Mouse (Mus musculus): ENCODE results near the gene Pard3. TPM values are rescaled to one million over a fixed set of nuclear protein-coding genes. Genes with fewer than 3 reads are reported as not detected.

Gene Pard3
- polyA plus RNA-seq, 1 experiment from 2014 or later = 16.5 TPM

DNA sequence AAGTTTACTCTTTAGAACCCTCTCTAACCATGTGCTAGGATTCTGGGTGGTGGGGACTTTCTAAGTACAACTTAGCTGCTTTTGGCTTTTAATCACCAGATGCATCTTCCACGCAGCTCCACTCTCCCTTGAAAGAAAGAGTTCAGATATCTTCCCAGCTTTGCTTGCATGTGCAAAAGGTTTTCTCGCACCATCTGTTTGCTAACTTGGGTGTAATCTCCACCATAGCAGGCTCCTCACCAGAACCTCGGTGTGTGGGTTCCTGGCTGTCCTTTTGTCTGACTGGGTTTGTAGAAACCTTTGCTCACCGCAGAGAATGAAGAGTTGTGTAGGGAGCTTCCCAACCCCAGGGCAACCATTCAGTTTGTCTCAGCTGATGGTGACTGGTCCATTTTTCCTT is 462.0 kb downstream of the Pard3 start:
- H3K9ac ChIP-seq (ENCODE audit: low read length) = no peak overlapping the region
- H3K36me3 ChIP-seq (ENCODE audit: control insufficient read depth, insufficient read depth, low read length) = no peaks in the 10 kb centered on the region
- WGBS = 75% methylated on average over 4 of the region's 4 CpGs
- no peak for ATAC-seq
- H3K27me3 ChIP-seq (replicated peaks; ENCODE audit: control insufficient read depth, insufficient read depth, low read length) = no peaks in the 10 kb centered on the region
- no peak overlapping the region for H3K27ac ChIP-seq (ENCODE audit: low read depth, low read length)
- H3K4me2 ChIP-seq (ENCODE audit: low read length) = no peak overlapping the region
- no peak overlapping the region for H3K4me3 ChIP-seq (ENCODE audit: low read depth, low read length)
- H3K4me1 ChIP-seq (ENCODE audit: control insufficient read depth, insufficient read depth, low read length) = no peaks in the 10 kb centered on the region
- DNase-seq (ENCODE audit: low spot score) = no peak
- no peaks in the 10 kb centered on the region for H3K9me3 ChIP-seq (replicated peaks; ENCODE audit: control insufficient read depth, low read length)

DNA sequence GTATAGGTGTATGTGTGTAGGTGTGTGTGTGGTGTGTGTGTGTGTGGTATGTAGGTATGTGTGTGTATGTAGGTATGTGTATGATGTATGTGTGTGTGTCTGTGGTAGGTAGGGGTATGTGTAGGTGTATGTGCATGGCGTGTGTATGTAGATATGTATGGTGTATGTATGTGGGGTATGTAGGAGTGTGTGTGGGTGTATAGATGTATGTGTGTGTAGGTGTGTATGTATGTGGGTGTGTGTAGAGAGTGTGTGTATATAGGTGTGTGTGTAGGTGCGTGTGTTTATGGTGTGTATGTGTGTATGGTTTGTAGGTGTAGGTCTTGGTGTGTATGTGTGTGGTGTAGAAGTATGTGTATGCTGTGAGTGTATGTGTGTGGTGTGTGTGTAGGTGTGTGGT is 464.6 kb downstream of the Pard3 start:
- Histone ChIP-seq H3K4me3 (ENCODE audit: low read depth, low read length) (no peak overlapping the region), H3K9ac (ENCODE audit: low read length) (no peak overlapping the region), H3K9me3 (replicated peaks; ENCODE audit: control insufficient read depth, low read length) (no peaks in the 10 kb centered on the region), H3K27ac (ENCODE audit: low read depth, low read length) (no peak overlapping the region), H3K4me1 (ENCODE audit: control insufficient read depth, insufficient read depth, low read length) (no peaks in the 10 kb centered on the region), H3K27me3 (replicated peaks; ENCODE audit: control insufficient read depth, insufficient read depth, low read length) (no peaks in the 10 kb centered on the region), H3K36me3 (ENCODE audit: control insufficient read depth, insufficient read depth, low read length) (no peaks in the 10 kb centered on the region), H3K4me2 (ENCODE audit: low read length) (no peak overlapping the region)
- no peak for ATAC-seq
- 89% methylated on average over 2 of the region's 2 CpGs for WGBS
- no peak for DNase-seq (ENCODE audit: low spot score)

GRCm38 (mm10) chr8:127529746-127530145 is 466.1 kb downstream of the Pard3 start:
- no peak for ATAC-seq
- Histone ChIP-seq H3K9ac (ENCODE audit: low read length) (no peak overlapping the region), H3K27ac (ENCODE audit: low read depth, low read length) (no peak overlapping the region), H3K4me1 (ENCODE audit: control insufficient read depth, insufficient read depth, low read length) (peaks cover 5% of the 10 kb centered on the region), H3K4me3 (ENCODE audit: low read depth, low read length) (no peak overlapping the region), H3K4me2 (ENCODE audit: low read length) (no peak overlapping the region), H3K9me3 (replicated peaks; ENCODE audit: control insufficient read depth, low read length) (no peaks in the 10 kb centered on the region), H3K36me3 (ENCODE audit: control insufficient read depth, insufficient read depth, low read length) (no peaks in the 10 kb centered on the region), H3K27me3 (replicated peaks; ENCODE audit: control insufficient read depth, insufficient read depth, low read length) (no peaks in the 10 kb centered on the region)
- no peak for DNase-seq (ENCODE audit: low spot score)
- WGBS = 71% methylated on average over 2 of the region's 2 CpGs

DNA sequence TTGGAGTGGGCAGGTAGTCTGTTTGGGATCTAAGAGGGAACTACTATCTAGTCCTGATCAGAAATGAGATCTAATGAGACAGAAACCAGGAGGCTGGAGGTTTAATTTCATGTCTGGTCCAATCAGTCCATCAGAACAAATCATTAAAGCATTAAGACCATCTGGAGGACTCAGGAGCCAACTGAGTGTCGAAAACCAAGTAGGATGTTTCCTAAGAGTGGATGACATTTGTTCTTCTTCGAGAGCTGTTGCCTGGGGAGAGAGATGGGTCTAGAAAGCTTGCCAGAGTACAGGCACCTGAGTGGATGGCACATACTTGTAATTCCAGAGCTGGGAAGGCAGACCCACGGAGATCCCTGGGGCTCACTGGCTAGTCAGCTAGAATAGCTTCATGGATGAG is 468.2 kb downstream of the Pard3 start:
- Histone ChIP-seq H3K9ac (ENCODE audit: low read length) (no peak overlapping the region), H3K27me3 (replicated peaks; ENCODE audit: control insufficient read depth, insufficient read depth, low read length) (no peaks in the 10 kb centered on the region), H3K4me2 (ENCODE audit: low read length) (no peak overlapping the region), H3K9me3 (replicated peaks; ENCODE audit: control insufficient read depth, low read length) (no peaks in the 10 kb centered on the region), H3K27ac (ENCODE audit: low read depth, low read length) (no peak overlapping the region), H3K4me3 (ENCODE audit: low read depth, low read length) (no peak overlapping the region), H3K36me3 (ENCODE audit: control insufficient read depth, insufficient read depth, low read length) (no peaks in the 10 kb centered on the region), H3K4me1 (ENCODE audit: control insufficient read depth, insufficient read depth, low read length) (peaks cover 16% of the 10 kb centered on the region)
- DNase-seq (ENCODE audit: low spot score) (no peak), ATAC-seq (no peak)
- WGBS = 85% methylated on average over 3 of the region's 3 CpGs

GRCm38 (mm10) chr8:127534789-127535188 is 471.1 kb downstream of the Pard3 start:
- Histone ChIP-seq H3K27me3 (replicated peaks; ENCODE audit: control insufficient read depth, insufficient read depth, low read length) (no peaks in the 10 kb centered on the region), H3K4me2 (ENCODE audit: low read length) (0 out of 2 replicates have a peak overlapping the region, but pooled peaks have one; percentile 2), H3K36me3 (ENCODE audit: control insufficient read depth, insufficient read depth, low read length) (no peaks in the 10 kb centered on the region), H3K9me3 (replicated peaks; ENCODE audit: control insufficient read depth, low read length) (no peaks in the 10 kb centered on the region), H3K4me3 (ENCODE audit: low read depth, low read length) (no peak overlapping the region), H3K27ac (ENCODE audit: low read depth, low read length) (peak overlapping the region; percentile 82), H3K4me1 (ENCODE audit: control insufficient read depth, insufficient read depth, low read length) (peaks cover 16% of the 10 kb centered on the region), H3K9ac (ENCODE audit: low read length) (peak overlapping the region; percentile 5)
- peak; percentile 85 for DNase-seq (ENCODE audit: low spot score)
- WGBS = 32% methylated on average over 3 of the region's 3 CpGs
- ATAC-seq = peak; percentile 82

DNA sequence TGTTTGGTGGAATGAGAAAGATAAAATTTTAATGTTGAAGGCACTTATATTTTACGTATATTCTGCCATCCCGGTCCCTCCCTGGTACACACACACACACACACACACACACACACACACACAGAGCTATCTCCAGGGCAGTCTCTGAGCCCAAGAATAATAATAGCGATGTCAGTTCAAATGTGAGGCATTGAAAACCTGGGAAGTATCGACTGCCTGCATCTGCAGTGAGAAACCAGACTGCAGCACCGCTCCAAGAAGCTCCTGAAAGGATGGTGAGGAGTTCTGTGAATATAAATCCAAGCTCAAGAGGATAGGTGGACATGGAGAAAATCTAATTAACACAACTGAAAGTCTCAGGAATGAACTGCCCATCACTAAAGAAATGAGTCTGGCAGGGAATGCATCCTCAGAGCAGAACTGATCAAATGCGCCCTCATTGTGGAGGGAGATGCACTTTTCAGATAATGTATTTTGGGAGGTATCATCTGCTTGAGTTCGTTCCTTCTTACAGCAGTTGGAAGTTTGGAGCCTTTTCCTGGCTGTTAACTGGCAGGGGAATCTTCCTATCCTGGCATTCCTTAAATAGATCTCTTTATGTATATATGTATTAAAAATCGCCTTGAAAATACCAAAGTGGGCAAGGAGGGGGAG is 471.6 kb downstream of the Pard3 start:
- no peak overlapping the region; the same call in 1 of the 2 replicates for H3K9ac ChIP-seq (ENCODE audit: low read length)
- no peak overlapping the region for H3K4me3 ChIP-seq (ENCODE audit: low read depth, low read length)
- peaks cover 16% of the 10 kb centered on the region for H3K4me1 ChIP-seq (ENCODE audit: control insufficient read depth, insufficient read depth, low read length)
- H3K36me3 ChIP-seq (ENCODE audit: control insufficient read depth, insufficient read depth, low read length) = no peaks in the 10 kb centered on the region
- peak overlapping the region; percentile 16; the same call in 1 of the 2 replicates for H3K4me2 ChIP-seq (ENCODE audit: low read length)
- DNase-seq (ENCODE audit: low spot score) (peak; percentile 33), ATAC-seq (no peak)
- H3K27ac ChIP-seq (ENCODE audit: low read depth, low read length) = peak overlapping the region; percentile 82
- 50% methylated on average over 8 of the region's 8 CpGs for WGBS
- H3K9me3 ChIP-seq (replicated peaks; ENCODE audit: control insufficient read depth, low read length) = no peaks in the 10 kb centered on the region
- H3K27me3 ChIP-seq (replicated peaks; ENCODE audit: control insufficient read depth, insufficient read depth, low read length) = no peaks in the 10 kb centered on the region

- no peaks in the 10 kb centered on the region for H3K36me3 ChIP-seq (ENCODE audit: control insufficient read depth, insufficient read depth, low read length)
- H3K4me1 ChIP-seq (ENCODE audit: control insufficient read depth, insufficient read depth, low read length) = peaks cover 16% of the 10 kb centered on the region
- WGBS = 15% methylated on average over 1 of the region's 1 CpGs
- no peak overlapping the region for H3K9ac ChIP-seq (ENCODE audit: low read length)
- H3K9me3 ChIP-seq (replicated peaks; ENCODE audit: control insufficient read depth, low read length) = no peaks in the 10 kb centered on the region
- no peak overlapping the region; the same call in 1 of the 2 replicates for H3K4me2 ChIP-seq (ENCODE audit: low read length)
- 0 out of 2 replicates have a peak, but pooled peaks have one; percentile 49 for ATAC-seq
- H3K4me3 ChIP-seq (ENCODE audit: low read depth, low read length) = no peak overlapping the region
- peak; percentile 55 for DNase-seq (ENCODE audit: low spot score)
- H3K27me3 ChIP-seq (replicated peaks; ENCODE audit: control insufficient read depth, insufficient read depth, low read length) = no peaks in the 10 kb centered on the region
- H3K27ac ChIP-seq (ENCODE audit: low read depth, low read length) = 0 out of 2 replicates have a peak overlapping the region, but pooled peaks have one; percentile 82
These were observed 472.1 kb downstream of the Pard3 start for GRCm38 (mm10) chr8:127535846-127536220.

DNA sequence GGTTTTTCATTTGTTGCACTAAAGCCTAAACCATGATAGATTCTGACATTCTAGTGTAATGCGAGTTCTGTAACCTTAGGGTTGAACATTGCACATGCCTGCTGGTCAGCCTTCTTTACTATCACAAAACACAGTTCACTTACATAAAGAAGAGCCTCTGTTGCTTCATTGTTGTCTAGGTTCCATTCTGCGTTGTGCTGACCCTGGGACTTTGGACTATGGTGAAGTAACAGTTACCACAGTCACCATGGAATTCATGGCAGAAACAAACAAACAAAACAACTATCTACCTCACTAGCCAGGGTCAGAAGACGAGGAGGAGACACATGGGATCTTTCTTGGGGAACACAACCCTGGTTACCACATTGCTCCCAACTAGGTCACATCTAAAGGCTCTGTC is 476.1 kb downstream of the Pard3 start:
- DNase-seq (ENCODE audit: low spot score) = no peak
- Histone ChIP-seq H3K27ac (ENCODE audit: low read depth, low read length) (no peak overlapping the region), H3K36me3 (ENCODE audit: control insufficient read depth, insufficient read depth, low read length) (no peaks in the 10 kb centered on the region), H3K9me3 (replicated peaks; ENCODE audit: control insufficient read depth, low read length) (no peaks in the 10 kb centered on the region), H3K4me2 (ENCODE audit: low read length) (no peak overlapping the region), H3K9ac (ENCODE audit: low read length) (no peak overlapping the region), H3K4me1 (ENCODE audit: control insufficient read depth, insufficient read depth, low read length) (peaks cover 10% of the 10 kb centered on the region), H3K4me3 (ENCODE audit: low read depth, low read length) (no peak overlapping the region), H3K27me3 (replicated peaks; ENCODE audit: control insufficient read depth, insufficient read depth, low read length) (no peaks in the 10 kb centered on the region)
- WGBS = 92% methylated on average over 3 of the region's 3 CpGs
- ATAC-seq = no peak

GRCm38 (mm10) chr8:127540273-127540672 is 476.6 kb downstream of the Pard3 start:
- H3K4me2 ChIP-seq (ENCODE audit: low read length) = no peak overlapping the region
- 94% methylated on average over 3 of the region's 3 CpGs for WGBS
- no peak overlapping the region for H3K4me3 ChIP-seq (ENCODE audit: low read depth, low read length)
- H3K9ac ChIP-seq (ENCODE audit: low read length) = no peak overlapping the region
- H3K27me3 ChIP-seq (replicated peaks; ENCODE audit: control insufficient read depth, insufficient read depth, low read length) = no peaks in the 10 kb centered on the region
- H3K9me3 ChIP-seq (replicated peaks; ENCODE audit: control insufficient read depth, low read length) = no peaks in the 10 kb centered on the region
- no peak for ATAC-seq
- no peaks in the 10 kb centered on the region for H3K36me3 ChIP-seq (ENCODE audit: control insufficient read depth, insufficient read depth, low read length)
- DNase-seq (ENCODE audit: low spot score) = no peak
- H3K27ac ChIP-seq (ENCODE audit: low read depth, low read length) = no peak overlapping the region
- H3K4me1 ChIP-seq (ENCODE audit: control insufficient read depth, insufficient read depth, low read length) = peaks cover 6% of the 10 kb centered on the region

Data from forebrain, embryonic 14.5 days (tissue).